Mouse (Mus musculus): ENCODE data around the gene Gm21988.

- TF ChIP-seq POLR2A (IDR thresholded peaks at IDR 0.05; ENCODE audit: low read depth, low read length): no peak
- no peak for TF ChIP-seq CTCF (IDR thresholded peaks at IDR 0.05; ENCODE audit: extremely low read depth, insufficient read depth, insufficient read length, insufficient replicate concordance)
Observed at GRCm38 (mm10) chr11:70213736-70214135, 25.9 kb downstream of the Gm21988 start.

All from spleen, adult 2 months (tissue).